Mouse (Mus musculus) CH12.LX (cell line): ENCODE measurements around the gene Zbtb24. TPM values are rescaled to one million over a fixed set of nuclear protein-coding genes. Genes with fewer than 3 reads are reported as not detected.
A peak's percentile ranks its signal among the peaks of the same experiment; 100 is the strongest.

Experiments
- DNase-seq: peaks from one replicate; pipeline ENCODE4 v3.0.0-alpha.2; 2013; ENCODE audit errors: extremely low read depth
- H3K27ac ChIP-seq: 2 replicates; pipeline ENCODE4 v1.5.1; 2012; ENCODE audit warnings: low read depth, mild to moderate bottlenecking, control low read depth, moderate library complexity; ENCODE audit not compliant: insufficient read depth
- H3K27me3 ChIP-seq: replicated peaks from 2 replicates; pipeline ENCODE3; 2012; ENCODE audit warnings: inconsistent platforms
- H3K36me3 ChIP-seq, 2 experiments: replicated peaks in 1 of 2; 2 replicates each; pipeline versions ENCODE3 to v1.6.1; 2012; ENCODE audit warnings: inconsistent platforms in 1 of 2, low read length in 1 of 2, mild to moderate bottlenecking in 1 of 2, mixed read lengths in 1 of 2, moderate library complexity in 1 of 2; ENCODE audit not compliant: control insufficient read depth in 1 of 2, insufficient read depth in 1 of 2
- H3K4me1 ChIP-seq, 2 experiments: 2 replicates each; pipeline ENCODE4 v1.6.1; 2012; ENCODE audit warnings: inconsistent platforms in 1 of 2, moderate library complexity in 1 of 2; ENCODE audit not compliant: insufficient read depth in 2 of 2, control insufficient read depth in 1 of 2
- H3K4me2 ChIP-seq: 2 replicates; pipeline ENCODE4 v1.6.1; 2012; ENCODE audit warnings: low read depth, mild to moderate bottlenecking, control low read depth; ENCODE audit not compliant: poor library complexity, insufficient read depth, severe bottlenecking
- H3K4me3 ChIP-seq, 3 experiments: fragments of 150-350 bp in 1 of 3; sonication (generic) in 1 of 3; replicated peaks in 1 of 3; 2 replicates each; pipeline versions ENCODE3 to v1.5.1; 2011 to 2012; ENCODE audit warnings: low read depth in 2 of 3, low read length in 2 of 3, mild to moderate bottlenecking in 2 of 3, moderate library complexity in 2 of 3, control low read depth in 1 of 3, improper control_type of control experiment in 1 of 3, inconsistent platforms in 1 of 3, mixed read lengths in 1 of 3; ENCODE audit not compliant: poor library complexity in 1 of 3
- H3K79me2 ChIP-seq: replicated peaks from 2 replicates; pipeline ENCODE4 v1.6.1; 2012; ENCODE audit warnings: mild to moderate bottlenecking, moderate library complexity; ENCODE audit not compliant: control insufficient read depth, poor library complexity, insufficient read depth, severe bottlenecking; ENCODE audit errors: extremely low read depth
- H3K9ac ChIP-seq: 2 replicates; pipeline ENCODE4 v1.6.1; 2012; ENCODE audit warnings: low read depth, mild to moderate bottlenecking, control low read depth, moderate library complexity; ENCODE audit not compliant: insufficient read depth
- H3K9me3 ChIP-seq: replicated peaks from 2 replicates; pipeline ENCODE3; 2012; ENCODE audit warnings: low read length, inconsistent platforms, mixed read lengths
- BHLHE40 ChIP-seq: IDR thresholded peaks from 2 replicates; pipeline ENCODE4 v1.6.1; 2011; ENCODE audit warnings: mild to moderate bottlenecking, low read depth, low read length, improper control_type of control experiment
- CHD1 ChIP-seq: IDR thresholded peaks from 2 replicates; pipeline ENCODE4 v1.6.1; 2012; ENCODE audit warnings: low read depth, low read length, improper control_type of control experiment, inconsistent platforms
- CHD2 ChIP-seq: IDR thresholded peaks from 2 replicates; pipeline ENCODE4 v1.6.1; 2011; ENCODE audit warnings: low read length, improper control_type of control experiment
- ELF1 ChIP-seq: IDR thresholded peaks from 2 replicates; pipeline ENCODE4 v1.6.1; 2014; ENCODE audit warnings: low read depth, mild to moderate bottlenecking, inconsistent platforms, low read length, improper control_type of control experiment
- EP300 ChIP-seq: IDR thresholded peaks from 2 replicates; pipeline ENCODE4 v1.6.1; 2011; ENCODE audit warnings: low read length, improper control_type of control experiment
- ETS1 ChIP-seq: conservative IDR thresholded peaks from 2 replicates; pipeline ENCODE4 v1.6.1; 2012; ENCODE audit warnings: low read depth, mild to moderate bottlenecking, inconsistent platforms, low read length, improper control_type of control experiment, moderate library complexity
- HCFC1 ChIP-seq: IDR thresholded peaks from 2 replicates; pipeline ENCODE4 v1.6.1; 2012; ENCODE audit warnings: low read depth, mild to moderate bottlenecking, inconsistent platforms, low read length, improper control_type of control experiment
- IRF4 ChIP-seq: IDR thresholded peaks from 2 replicates; pipeline ENCODE4 v1.6.1; 2014; ENCODE audit warnings: low read depth, mild to moderate bottlenecking, inconsistent platforms, low read length, improper control_type of control experiment
- JUN ChIP-seq: IDR thresholded peaks from 2 replicates; pipeline ENCODE4 v1.6.1; 2011; ENCODE audit warnings: low read depth, mild to moderate bottlenecking, low read length, improper control_type of control experiment, moderate library complexity; ENCODE audit not compliant: insufficient read depth
- JUND ChIP-seq: conservative IDR thresholded peaks from 2 replicates; pipeline ENCODE4 v1.6.1; 2011; ENCODE audit warnings: low read depth, low read length, improper control_type of control experiment
- KAT2A ChIP-seq: IDR thresholded peaks from 2 replicates; pipeline ENCODE4 v1.6.1; 2012; ENCODE audit warnings: low read length, improper control_type of control experiment, inconsistent platforms; ENCODE audit not compliant: insufficient replicate concordance
- MAX ChIP-seq: IDR thresholded peaks from 2 replicates; pipeline ENCODE4 v1.6.1; 2011; ENCODE audit warnings: low read length, improper control_type of control experiment
- MAZ ChIP-seq: IDR thresholded peaks from 2 replicates; pipeline ENCODE4 v1.6.1; 2012; ENCODE audit warnings: low read depth, mild to moderate bottlenecking, inconsistent platforms, low read length, improper control_type of control experiment, moderate library complexity
- MEF2A ChIP-seq: IDR thresholded peaks from 2 replicates; pipeline ENCODE4 v1.6.1; 2014; ENCODE audit warnings: low read depth, mild to moderate bottlenecking, inconsistent platforms, low read length, improper control_type of control experiment, borderline replicate concordance
- MXI1 ChIP-seq: IDR thresholded peaks from 2 replicates; pipeline ENCODE4 v1.6.1; 2011; ENCODE audit warnings: mild to moderate bottlenecking, low read depth, low read length, improper control_type of control experiment
- MYC ChIP-seq: IDR thresholded peaks from 2 replicates; pipeline ENCODE4 v1.6.1; 2011; ENCODE audit warnings: low read depth, mild to moderate bottlenecking, improper control_type of control experiment, low read length
- NELFE ChIP-seq: IDR thresholded peaks from 2 replicates; pipeline ENCODE4 v1.6.1; 2011; ENCODE audit warnings: low read depth, low read length, improper control_type of control experiment
- PAX5 ChIP-seq: IDR thresholded peaks from 2 replicates; pipeline ENCODE4 v1.6.1; 2012; ENCODE audit warnings: low read length, inconsistent platforms, mixed read lengths
- RAD21 ChIP-seq: IDR thresholded peaks from 2 replicates; pipeline ENCODE4 v1.6.1; 2011; ENCODE audit warnings: low read depth, mild to moderate bottlenecking, low read length, improper control_type of control experiment, moderate library complexity
- RCOR1 ChIP-seq: conservative IDR thresholded peaks from 2 replicates; pipeline ENCODE4 v1.6.1; 2012; ENCODE audit warnings: low read depth, mild to moderate bottlenecking, inconsistent platforms, low read length, improper control_type of control experiment
- SIN3A ChIP-seq: IDR thresholded peaks from 2 replicates; pipeline ENCODE4 v1.6.1; 2012; ENCODE audit warnings: low read length, improper control_type of control experiment, inconsistent platforms
- SMC3 ChIP-seq: IDR thresholded peaks from 2 replicates; pipeline ENCODE4 v1.6.1; 2011; ENCODE audit warnings: low read depth, low read length, improper control_type of control experiment
- TBP ChIP-seq: conservative IDR thresholded peaks from 2 replicates; pipeline ENCODE4 v1.6.1; 2011; ENCODE audit warnings: low read depth, low read length, improper control_type of control experiment
- TCF12 ChIP-seq: IDR thresholded peaks from 2 replicates; pipeline ENCODE4 v1.6.1; 2014; ENCODE audit warnings: low read depth, mild to moderate bottlenecking, inconsistent platforms, low read length, improper control_type of control experiment
- UBTF ChIP-seq: IDR thresholded peaks from 2 replicates; pipeline ENCODE4 v1.6.1; 2012; ENCODE audit warnings: low read depth, mild to moderate bottlenecking, inconsistent platforms, low read length, improper control_type of control experiment, moderate library complexity
- USF1 ChIP-seq: IDR thresholded peaks from 2 replicates; pipeline ENCODE4 v1.6.1; 2014; ENCODE audit warnings: low read depth, mild to moderate bottlenecking, inconsistent platforms, low read length, improper control_type of control experiment
- USF2 ChIP-seq: conservative IDR thresholded peaks from 2 replicates; pipeline ENCODE4 v1.6.1; 2011; ENCODE audit warnings: low read depth, low read length, improper control_type of control experiment
- ZMIZ1 ChIP-seq: IDR thresholded peaks from 2 replicates; pipeline ENCODE4 v1.6.1; 2012; ENCODE audit warnings: low read depth, mild to moderate bottlenecking, inconsistent platforms, low read length, improper control_type of control experiment
- ZNF384 ChIP-seq: IDR thresholded peaks from 2 replicates; pipeline ENCODE4 v1.6.1; 2012; ENCODE audit warnings: low read depth, low read length, improper control_type of control experiment, inconsistent platforms
- dilution Hi-C: fragments of 300-500 bp; cut with MboI; formaldehyde crosslinking; loops from 2 replicates; pipeline ENCODE4 v1.14.3; 2020; ENCODE audit warnings: low sequenced_read_pairs; ENCODE audit not compliant: extremely low pct_unique_long_range_greater_than_20kb, extremely low pct_ligation_motif_present
- in situ Hi-C: fragments of 300-500 bp; cut with MboI; formaldehyde crosslinking; loops from 3 replicates; pipeline ENCODE4 v1.14.3; 2019; ENCODE audit warnings: low sequenced_read_pairs, low pct_ligation_motif_present, low pct_unique_long_range_greater_than_20kb, mixed read lengths
- polyA plus RNA-seq: library from polyadenylated mRNA; unstranded; fragments of >175 nt; gene quantifications from 2 replicates; pipeline ENCODE4 v1.2.1, GENCODE M21; 2012; ENCODE audit warnings: low read depth; ENCODE audit not compliant: insufficient read length
- total RNA-seq, 2 experiments: library from RNA; depleted of rRNA; stranded (reverse); fragments of 300-350 nt in 1 of 2; fragments of >200 nt in 1 of 2; gene quantifications; 2 replicates each; pipeline ENCODE4 v1.2.3; 2012 to 2014

Gene Zbtb24
- total and polyA plus RNA-seq, 3 experiments: 11.7 to 14.3 (median 11.8) TPM

DNA sequence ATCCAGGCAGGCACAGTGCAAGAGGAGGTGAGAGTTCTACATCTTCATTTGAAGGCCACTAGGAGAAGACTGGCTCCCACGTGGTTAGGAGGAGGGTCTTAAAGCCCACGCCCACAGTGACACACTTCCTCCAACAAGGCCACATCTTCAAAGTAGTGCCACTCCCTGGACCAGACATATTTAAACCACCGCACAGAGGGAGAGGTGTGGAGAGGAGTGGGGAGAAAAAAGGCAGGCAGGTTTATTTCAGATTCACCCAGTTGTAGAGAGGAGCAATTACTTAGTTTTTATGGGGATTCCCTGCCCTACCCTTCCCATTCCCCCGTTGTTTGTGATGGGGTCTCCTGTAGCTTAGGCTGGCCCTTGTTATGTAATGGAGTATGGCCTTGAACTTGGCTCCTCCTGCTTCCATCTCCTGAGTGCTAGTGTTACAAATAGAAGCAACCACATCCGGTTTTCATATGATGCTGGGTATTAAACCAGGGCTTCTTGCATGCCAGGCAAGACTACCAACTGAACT lies 22.8 kb downstream of the Zbtb24 start:
- Histone ChIP-seq H3K4me2 (no peak overlapping the region), H3K9ac (no peak overlapping the region), H3K9me3 (no peaks in the 10 kb centered on the region), H3K4me3 (no peak overlapping the region), H3K36me3 (peaks cover 0 to 8% of the 10 kb centered on the region in 2 experiments), H3K27ac (no peak overlapping the region), H3K27me3 (no peaks in the 10 kb centered on the region), H3K4me1 (peaks cover 13 to 56% of the 10 kb centered on the region in 2 experiments), H3K79me2 (0 out of 2 replicates have a peak, but pooled peaks cover 2% of the 10 kb centered on the region)
- in situ Hi-C loops (no loop called here), dilution Hi-C loops (no loop called here)
- TF ChIP-seq TBP: no peak
- TF ChIP-seq RCOR1: no peak
- no peak for TF ChIP-seq ETS1
- no peak for TF ChIP-seq MAZ
- TF ChIP-seq HCFC1: no peak
- 0 out of 2 replicates have a peak, but pooled peaks have one; percentile 50 for TF ChIP-seq MAX
- no peak for DNase-seq

DNA sequence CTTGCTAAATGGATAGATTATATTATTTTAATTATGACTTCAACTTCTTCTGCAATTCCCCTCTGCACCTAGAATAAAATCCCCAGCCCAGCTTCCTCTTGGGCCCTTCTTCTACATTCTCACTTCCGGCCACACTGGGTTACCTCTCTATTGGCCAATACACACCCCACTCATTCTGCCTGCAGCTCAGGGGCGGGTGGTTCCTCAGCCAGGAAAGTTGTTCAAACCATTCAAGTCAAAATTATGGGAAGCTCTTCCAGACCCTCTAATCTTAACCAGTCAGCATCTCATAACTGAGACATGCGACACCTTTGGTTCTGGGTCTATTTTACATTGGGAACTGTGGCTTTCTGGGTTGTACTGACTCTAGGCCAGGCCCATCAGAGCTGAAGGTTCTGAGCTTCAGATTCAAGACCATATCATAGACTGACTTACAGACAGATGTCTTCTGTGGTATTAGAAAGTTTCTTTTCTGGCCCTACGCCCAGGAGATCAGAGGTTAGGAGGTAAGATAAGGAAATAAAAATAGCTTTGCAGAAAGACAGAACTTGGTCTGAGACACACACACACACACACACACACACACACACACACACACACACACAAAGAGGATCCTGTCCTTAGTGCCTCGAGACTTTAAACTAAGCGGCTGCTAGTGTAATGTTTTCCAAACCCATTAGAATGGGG lies 23.7 kb downstream of the Zbtb24 start:
- H3K9ac ChIP-seq: peak overlapping the region; percentile 44
- DNase-seq: peak; percentile 63
- no peaks in the 10 kb centered on the region for H3K9me3 ChIP-seq
- peak overlapping the region; percentile 60; the same call in 1 of the 2 replicates for H3K27ac ChIP-seq
- dilution Hi-C loops (no loop called here), in situ Hi-C loops (no loop called here)
- no peak overlapping the region; the same call in 1 of the 2 replicates for H3K4me2 ChIP-seq
- no peaks in the 10 kb centered on the region for H3K27me3 ChIP-seq
- H3K4me1 ChIP-seq: peaks cover 13 to 57% of the 10 kb centered on the region in 2 experiments
- 0 out of 2 replicates have a peak, but pooled peaks cover 2% of the 10 kb centered on the region for H3K79me2 ChIP-seq
- H3K36me3 ChIP-seq: peaks cover 3 to 11% of the 10 kb centered on the region in 2 experiments
- no peak overlapping the region for H3K4me3 ChIP-seq
- TF ChIP-seq SIN3A (no peak), KAT2A (no peak), UBTF (no peak), USF2 (no peak), ZNF384 (no peak), SMC3 (no peak), ELF1 (peak; percentile 30; the same call in 1 of the 2 replicates), RCOR1 (no peak), MYC (no peak), CHD2 (no peak), PAX5 (no peak), RAD21 (no peak), USF1 (no peak), JUN (no peak), CHD1 (no peak), ETS1 (peak; percentile 17; the same call in 1 of the 2 replicates), EP300 (peak; percentile 24; the same call in 1 of the 2 replicates), TCF12 (0 out of 2 replicates have a peak, but pooled peaks have one; percentile 6), BHLHE40 (no peak), MXI1 (no peak), HCFC1 (no peak; the same call in 1 of the 2 replicates), TBP (no peak), MAZ (no peak), JUND (no peak), IRF4 (no peak), ZMIZ1 (no peak), MEF2A (peak; percentile 45; the same call in 1 of the 2 replicates), NELFE (0 out of 2 replicates have a peak, but pooled peaks have one; percentile 14)
